Mouse (Mus musculus): ENCODE results near the gene Col23a1.

DNA sequence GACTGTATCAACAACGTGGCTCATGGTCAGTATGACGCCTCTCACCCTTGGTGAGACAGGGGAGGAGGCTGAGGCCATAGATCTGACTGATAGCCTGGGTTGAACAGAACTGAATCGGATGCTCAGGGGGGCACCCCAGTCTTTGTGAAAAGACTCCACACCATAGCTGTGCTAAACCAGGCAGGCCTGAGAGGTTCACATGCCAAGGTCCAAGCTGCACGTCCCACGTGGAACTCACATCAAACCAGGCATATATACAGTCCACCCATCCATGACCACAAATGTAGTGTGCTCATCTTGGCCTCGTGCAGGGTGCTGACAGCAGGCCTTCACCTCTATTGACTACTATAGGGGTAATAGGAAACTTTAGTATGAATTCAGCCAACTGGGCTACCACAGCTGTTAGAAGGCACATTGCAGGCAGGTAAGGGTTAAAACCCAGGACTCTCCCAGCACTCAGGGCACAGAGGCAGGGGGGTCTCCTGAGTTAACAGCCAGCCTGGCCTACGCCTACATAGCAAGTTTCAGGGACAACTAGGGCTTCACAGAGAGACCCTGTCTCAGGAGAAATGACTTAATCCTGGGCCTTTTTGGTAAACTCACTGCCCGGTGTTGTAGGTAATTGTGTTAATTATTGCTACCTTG lies 296.0 kb downstream of the Col23a1 start:
- TF ChIP-seq CTCF (IDR thresholded peaks at IDR 0.05; ENCODE audit: low read depth), result no peak
- no peak for TF ChIP-seq EP300 (IDR thresholded peaks at IDR 0.05; ENCODE audit: low read depth)

Data from heart, postnatal 0 days (tissue).